Mouse (Mus musculus) urinary bladder, postnatal 14 days (tissue): ENCODE measurements at regions not wholly inside any gene's neighbourhood (a gene's known extent, or its start where the extent isn't known, plus 50 kb on each side); places are given as distances from the start of the nearest gene placed in this dataset.

Experiments
- DNase-seq: peaks from one replicate; pipeline ENCODE4 v3.0.0; 2021; ENCODE audit warnings: low spot score

- DNase-seq, result no peak
Measured at GRCm38 (mm10) chr4:8955306-8955705, 716.5 kb upstream of the Car8 start.

GRCm38 (mm10) chr4:8954356-8954914 is 715.6 kb upstream of the Car8 start:
- peak; percentile 28 for DNase-seq

- no peak for DNase-seq
Measured at GRCm38 (mm10) chr4:8953181-8953580, 714.3 kb upstream of the Car8 start.

- DNase-seq, result no peak
Measured at GRCm38 (mm10) chr4:8949951-8950350, 711.1 kb upstream of the Car8 start.

DNA sequence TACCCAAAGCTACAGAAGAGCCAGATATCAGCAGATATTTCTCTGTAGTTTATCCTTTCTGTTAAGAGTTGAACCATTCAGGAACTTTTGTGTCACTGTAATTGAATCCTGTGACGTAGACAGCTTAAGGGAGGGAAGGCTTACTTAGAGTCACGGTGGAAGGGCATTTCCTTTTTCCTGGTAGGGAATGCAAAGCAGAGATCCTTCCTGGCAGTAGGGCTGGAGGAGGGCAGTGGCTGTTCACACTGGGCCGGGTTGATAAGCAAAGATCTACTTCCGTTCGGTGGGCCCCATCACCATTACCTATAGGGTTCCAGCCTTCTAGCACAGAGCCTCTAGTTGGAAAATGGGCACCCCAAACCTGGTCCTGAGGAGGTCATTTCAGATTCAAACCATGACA is 710.7 kb upstream of the Car8 start:
- no peak for DNase-seq

DNA sequence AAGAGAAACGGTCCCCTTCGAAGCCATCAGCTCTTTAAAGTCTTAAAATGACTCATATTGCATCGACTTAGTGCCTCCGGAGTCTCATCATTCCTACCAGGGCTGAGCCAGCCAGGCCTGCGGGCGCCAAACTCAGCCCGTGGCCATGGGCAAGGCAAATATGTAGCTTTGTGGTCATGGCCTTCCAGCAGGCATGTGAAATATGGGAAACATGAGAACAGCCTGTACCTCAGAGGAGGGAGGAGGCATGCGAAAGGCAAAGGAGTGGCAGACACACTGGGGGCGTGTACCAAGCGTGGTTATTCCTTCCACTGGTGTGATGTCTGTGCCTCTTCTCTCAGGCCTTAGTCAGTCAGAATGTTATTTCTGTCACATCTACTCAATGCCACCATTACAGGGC is 706.3 kb upstream of the Car8 start:
- no peak for DNase-seq

DNA sequence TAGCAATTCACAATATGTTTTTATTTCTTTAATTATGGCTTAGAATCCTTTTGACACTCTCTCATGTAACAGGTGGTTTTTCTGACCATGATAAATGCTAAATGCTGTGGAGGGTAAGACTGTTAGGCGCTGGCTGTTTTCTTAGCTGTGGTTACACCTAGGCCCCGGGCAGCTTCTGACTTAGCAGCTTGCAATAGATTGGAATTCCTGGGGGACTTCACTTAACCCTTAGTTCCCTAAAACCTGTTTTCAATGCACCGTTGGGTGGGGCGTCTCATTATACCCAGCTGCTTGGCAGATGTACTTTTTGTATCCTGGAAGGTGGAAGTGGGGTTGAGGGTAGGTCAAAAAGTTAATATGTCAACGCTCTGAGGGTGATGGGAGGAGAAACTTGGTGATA is 704.2 kb upstream of the Car8 start:
- no peak for DNase-seq

DNA sequence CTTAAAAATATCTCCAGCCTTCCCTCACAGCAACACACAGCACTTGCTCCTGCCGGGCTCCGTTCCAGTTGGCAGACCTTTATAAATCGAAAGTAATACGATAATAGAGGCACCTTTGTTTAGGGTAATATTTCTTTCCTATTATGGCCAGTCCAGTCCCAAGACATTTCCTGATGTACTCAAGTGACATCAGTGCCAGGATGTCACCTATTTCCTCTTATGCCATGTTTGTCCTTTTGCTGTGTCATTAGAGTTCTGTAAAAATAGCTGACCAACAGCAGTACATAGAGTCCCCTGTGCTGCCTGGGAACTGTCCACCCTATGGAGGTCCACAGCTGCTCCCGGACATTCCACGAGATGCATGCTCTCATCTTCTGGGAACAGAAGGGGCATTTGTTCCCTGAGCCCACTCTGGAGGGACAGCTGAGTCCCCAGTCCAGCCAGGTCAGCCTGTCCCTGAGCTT is 700.1 kb upstream of the Car8 start:
- no peak for DNase-seq

DNA sequence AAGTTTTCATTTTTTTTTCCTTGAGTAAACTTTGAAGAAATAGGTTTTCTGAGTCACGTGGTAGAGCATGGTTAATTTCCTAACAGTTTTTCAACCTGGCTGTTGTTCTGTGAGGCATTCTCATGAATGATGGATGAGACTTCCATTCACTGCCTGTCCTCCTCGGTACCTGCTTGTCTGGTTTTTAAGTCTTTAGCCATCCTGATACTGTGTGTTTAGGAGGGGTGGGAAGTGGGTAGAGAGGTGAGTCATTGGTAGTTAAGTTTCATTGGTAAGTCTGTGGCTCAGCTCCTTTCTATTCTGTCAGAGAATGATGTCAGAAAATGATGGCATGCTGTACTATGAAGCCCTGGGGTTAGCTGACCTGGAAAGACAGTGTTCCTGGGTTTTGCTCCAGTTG is 697.1 kb upstream of the Car8 start:
- DNase-seq, result no peak

- DNase-seq, result no peak
Measured at GRCm38 (mm10) chr4:8934541-8934940, 695.7 kb upstream of the Car8 start.

- no peak for DNase-seq
Measured at GRCm38 (mm10) chr4:8929346-8929745, 690.5 kb upstream of the Car8 start.

- DNase-seq, result no peak
Measured at GRCm38 (mm10) chr4:8928551-8929305, 689.9 kb upstream of the Car8 start.

GRCm38 (mm10) chr4:8927276-8927906 is 688.5 kb upstream of the Car8 start:
- DNase-seq, result no peak

GRCm38 (mm10) chr4:8926642-8927275 is 687.9 kb upstream of the Car8 start:
- DNase-seq, result no peak

- DNase-seq, result no peak
Measured at GRCm38 (mm10) chr4:8922695-8923363, 684.0 kb upstream of the Car8 start.

- DNase-seq, result no peak
Measured at GRCm38 (mm10) chr4:8921477-8922385, 682.9 kb upstream of the Car8 start.

DNA sequence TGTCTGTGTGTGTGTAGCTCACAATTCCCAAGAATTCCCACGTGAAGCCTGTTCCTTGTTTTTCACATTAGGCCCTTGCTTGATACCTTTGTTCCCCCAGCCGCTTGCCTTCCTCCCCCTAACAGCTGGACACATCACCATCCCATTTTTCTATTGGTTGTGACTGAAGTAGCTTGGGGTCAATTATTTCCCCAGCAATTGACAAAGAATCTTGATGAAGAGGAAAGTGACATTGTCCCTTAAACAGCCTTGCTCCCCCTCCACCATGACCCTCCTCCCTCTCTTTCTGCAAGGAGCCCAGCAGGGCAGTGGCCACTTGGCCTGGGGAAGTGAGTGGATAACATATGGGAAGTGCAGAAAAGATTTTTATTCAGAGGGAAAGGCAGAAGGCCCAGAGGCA is 681.5 kb upstream of the Car8 start:
- DNase-seq, result no peak

DNA sequence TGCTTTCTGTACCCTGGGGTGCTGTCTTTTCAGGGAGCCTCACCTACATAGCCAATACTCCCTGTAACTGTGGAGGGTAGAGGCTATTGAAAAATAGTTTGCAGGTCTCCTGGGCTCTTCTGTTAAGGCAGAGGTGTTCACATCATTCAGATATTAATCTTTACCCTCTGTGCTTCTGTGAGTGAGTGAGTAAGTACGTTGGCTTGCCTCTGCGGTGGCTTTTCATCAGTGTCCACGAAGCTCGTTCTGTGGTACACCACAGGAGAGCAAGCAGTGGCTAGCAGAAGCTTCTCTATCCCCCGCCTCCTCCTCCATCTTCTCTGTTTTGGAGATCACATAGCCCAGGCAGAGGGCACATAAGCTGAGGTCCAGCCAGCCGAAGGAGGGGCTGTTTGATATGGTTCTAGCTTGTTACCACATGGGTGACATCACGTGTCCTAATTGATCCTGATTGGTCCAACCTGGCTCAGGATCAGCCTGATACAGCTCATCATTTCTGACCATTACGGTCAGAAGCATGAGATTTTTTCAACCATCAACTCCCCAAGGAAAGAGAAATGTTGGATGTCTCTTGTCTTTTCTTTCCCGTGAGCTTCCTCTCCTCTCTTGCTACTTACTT is 680.6 kb upstream of the Car8 start:
- DNase-seq, result no peak
